43 mouse cellular contexts compared by ENCODE assay signal in genomic region chr16:79142813-79143212, GRCm38 (mm10). TPM values are rescaled to one million over a fixed set of nuclear protein-coding genes. Genes with fewer than 3 reads are reported as not detected.
"Had no signal": no experiment of that assay in that cellular context is flagged by ENCODE, and none has a peak within 500 bp of the region (broad histone marks: within the 10 kb centered on the region; RNA-seq: fewer than 3 reads in every experiment).

No protein-coding gene starts in this region.

- H3K4me3 ChIP-seq: limb, embryonic 10.5 days; limb, embryonic 12.5 days; limb, embryonic 13.5 days; limb, embryonic 15.5 days; liver, embryonic 12.5 days; liver, embryonic 13.5 days; liver, embryonic 15.5 days; lung, embryonic 15.5 days; megakaryocyte, embryonic 14.5 days; midbrain, embryonic 10.5 days; midbrain, embryonic 12.5 days; midbrain, embryonic 13.5 days; midbrain, embryonic 15.5 days; myocyte; neural tube, embryonic 12.5 days had no signal

- H3K27ac ChIP-seq: limb, embryonic 10.5 days; limb, embryonic 12.5 days; limb, embryonic 13.5 days; limb, embryonic 15.5 days; liver, embryonic 12.5 days; liver, embryonic 13.5 days; liver, embryonic 14.5 days; liver, embryonic 15.5 days; lung, embryonic 15.5 days; macrophage; midbrain, embryonic 10.5 days; midbrain, embryonic 12.5 days; midbrain, embryonic 13.5 days; midbrain, embryonic 15.5 days; neural tube, embryonic 12.5 days had no signal

- H3K4me1 ChIP-seq: limb, embryonic 10.5 days; limb, embryonic 12.5 days; limb, embryonic 13.5 days; limb, embryonic 15.5 days; liver, embryonic 12.5 days; liver, embryonic 13.5 days; liver, embryonic 15.5 days; lung, embryonic 15.5 days; megakaryocyte, embryonic 14.5 days; midbrain, embryonic 10.5 days; midbrain, embryonic 12.5 days; midbrain, embryonic 13.5 days; midbrain, embryonic 15.5 days; neural tube, embryonic 12.5 days had no signal

- H3K4me2 ChIP-seq: limb, embryonic 12.5 days; limb, embryonic 13.5 days; limb, embryonic 15.5 days; liver, embryonic 11.5 days; liver, embryonic 12.5 days; liver, embryonic 13.5 days; liver, embryonic 15.5 days; lung, embryonic 14.5 days; lung, embryonic 15.5 days; midbrain, embryonic 11.5 days; midbrain, embryonic 12.5 days; midbrain, embryonic 13.5 days; midbrain, embryonic 15.5 days; neural tube, embryonic 12.5 days had no signal

- ATAC-seq: liver, embryonic 12.5 days; liver, postnatal 0 days; lung, postnatal 0 days; midbrain, embryonic 13.5 days; midbrain, embryonic 15.5 days; midbrain, embryonic 16.5 days had no signal

- H3K9ac ChIP-seq: limb, embryonic 12.5 days; limb, embryonic 13.5 days; limb, embryonic 15.5 days; liver, embryonic 12.5 days; liver, embryonic 13.5 days; liver, embryonic 14.5 days; liver, embryonic 15.5 days; liver, postnatal 0 days; lung, embryonic 14.5 days; lung, embryonic 15.5 days; midbrain, embryonic 12.5 days; midbrain, embryonic 13.5 days; midbrain, embryonic 15.5 days; neural tube, embryonic 12.5 days had no signal

- H3K27me3 ChIP-seq: limb, embryonic 12.5 days; limb, embryonic 13.5 days; limb, embryonic 15.5 days; liver, embryonic 12.5 days; liver, embryonic 13.5 days; liver, embryonic 15.5 days; lung, embryonic 15.5 days; megakaryocyte, embryonic 14.5 days; midbrain, embryonic 12.5 days; midbrain, embryonic 13.5 days; midbrain, embryonic 15.5 days; neural tube, embryonic 12.5 days had no signal

- H3K36me3 ChIP-seq: limb, embryonic 10.5 days; limb, embryonic 12.5 days; limb, embryonic 13.5 days; limb, embryonic 15.5 days; liver, embryonic 12.5 days; liver, embryonic 13.5 days; liver, embryonic 15.5 days; lung, embryonic 15.5 days; midbrain, embryonic 10.5 days; midbrain, embryonic 12.5 days; midbrain, embryonic 13.5 days; midbrain, embryonic 15.5 days; neural tube, embryonic 12.5 days had no signal

- H3K9me3 ChIP-seq: limb, embryonic 10.5 days; limb, embryonic 12.5 days; limb, embryonic 13.5 days; limb, embryonic 15.5 days; liver, embryonic 12.5 days; liver, embryonic 13.5 days; liver, embryonic 15.5 days; lung, embryonic 15.5 days; megakaryocyte, embryonic 14.5 days; midbrain, embryonic 10.5 days; midbrain, embryonic 12.5 days; midbrain, embryonic 13.5 days; midbrain, embryonic 15.5 days; neural tube, embryonic 12.5 days had no signal

- DNase-seq: left cerebral cortex, postnatal 4 days; liver, embryonic 13.5 days; liver, postnatal 0 days; lung, adult 18-20 months; lung, adult 2 months; lung, embryonic 14.5 days; lung, postnatal 10 days; lung, postnatal 14 days; lung, postnatal 36 days; lung, postnatal 4 days; midbrain, embryonic 14.5 days had no signal

RNA-seq across cellular contexts. Expression of gene Tmprss15, which starts 51.9 kb away (rescaled TPM):
- total RNA-seq: left cerebral cortex, adult 8-10 months; left cerebral cortex, postnatal 10 days; left cerebral cortex, postnatal 36 days; megakaryocyte progenitor cell, adult 5-6 weeks; megakaryocyte, adult 5-6 weeks; megakaryocyte-erythroid progenitor cell, adult 5-6 weeks; midbrain, postnatal 0 days; monocyte, adult 5-6 weeks had no signal
- polyA plus RNA-seq: limb, embryonic 10.5 days; limb, embryonic 12.5 days; limb, embryonic 13.5 days; limb, embryonic 14.5 days; limb, embryonic 15.5 days; liver, embryonic 11.5 days; liver, embryonic 12.5 days; liver, embryonic 13.5 days; liver, embryonic 14.5 days; liver, embryonic 15.5 days; liver, embryonic 16.5 days; liver, postnatal 0 days; lung, adult 2 months; lung, embryonic 14.5 days; lung, embryonic 15.5 days; lung, embryonic 16.5 days; lung, postnatal 0 days; macrophage; midbrain, embryonic 12.5 days; midbrain, embryonic 13.5 days; midbrain, embryonic 14.5 days; midbrain, embryonic 15.5 days; myocyte; neural tube, embryonic 11.5 days; neural tube, embryonic 12.5 days had no signal
